Mouse (Mus musculus) limb, embryonic 12.5 days (tissue): ENCODE data around the gene Olfr26. TPM values are rescaled to one million over a fixed set of nuclear protein-coding genes. Genes with fewer than 3 reads are reported as not detected.
"Not testable (repeated sequence)": the region's sequence is repeated elsewhere in the genome, so short reads cannot be mapped to it uniquely, and the experiment has no call there.

Source experiments
- ATAC-seq: fragments of 200-750 bp; cut with Nextera tagmentation; 2 replicates; pipeline ENCODE4 v1.8.0; 2017; ENCODE audit warnings: low read depth, moderate TSS enrichment; ENCODE audit not compliant: insufficient number of reproducible peaks, insufficient read depth, low FRiP score, low TSS enrichment
- H3K27ac ChIP-seq: fragments of 300-500 bp; sonication (generic); 2 replicates; pipeline ENCODE4 v1.5.1; 2016; ENCODE audit warnings: mild to moderate bottlenecking, moderate library complexity
- H3K27me3 ChIP-seq: fragments of 300-500 bp; sonication (generic); 2 replicates; pipeline ENCODE4 v1.6.1; 2016; ENCODE audit warnings: mild to moderate bottlenecking, moderate library complexity
- H3K36me3 ChIP-seq: fragments of 300-500 bp; sonication (generic); 2 replicates; pipeline ENCODE4 v1.6.1; 2016; ENCODE audit warnings: mild to moderate bottlenecking, moderate library complexity
- H3K4me1 ChIP-seq: fragments of 300-500 bp; sonication (generic); replicated peaks from 2 replicates; pipeline ENCODE4 v1.6.1; 2016
- H3K4me2 ChIP-seq: fragments of 300-500 bp; sonication (generic); 2 replicates; pipeline ENCODE4 v1.6.1; 2016; ENCODE audit warnings: mild to moderate bottlenecking, moderate library complexity
- H3K4me3 ChIP-seq: fragments of 300-500 bp; sonication (generic); replicated peaks from 2 replicates; pipeline ENCODE4 v1.5.1; 2016; ENCODE audit warnings: mild to moderate bottlenecking
- H3K9ac ChIP-seq: fragments of 300-500 bp; sonication (generic); replicated peaks from 2 replicates; pipeline ENCODE4 v1.6.1; 2016; ENCODE audit warnings: mild to moderate bottlenecking, moderate library complexity
- H3K9me3 ChIP-seq: fragments of 300-500 bp; sonication (generic); 2 replicates; pipeline ENCODE4 v1.6.1; 2016; ENCODE audit warnings: mild to moderate bottlenecking, moderate library complexity
- WGBS: fragments of 180-500 bp; shearing (Covaris S2); methylation state at CpG from one replicate; pipeline ENCODE4 v1.1.7; 2016; 5-methylcytosine and 5-hydroxymethylcytosine counted together
- polyA plus RNA-seq: library from polyadenylated mRNA; unstranded; fragments of >200 nt; fragmentation: Nextera tagmentation; extraction: Ambion mirVana; gene quantifications from 2 replicates; pipeline ENCODE4 v1.2.1, GENCODE M21; 2016

Gene Olfr26
- polyA plus RNA-seq: not detected in 2 replicates

GRCm38 (mm10) chr9:38854760-38855159 is at the start of gene Olfr26:
Olfr26 (plus strand) TSS chr9:38855060.
- no peaks in the 10 kb centered on the region for H3K4me1 ChIP-seq
- no peaks in the 10 kb centered on the region for H3K36me3 ChIP-seq
- no peaks in the 10 kb centered on the region for H3K9me3 ChIP-seq
- no peak within 1 kb of the TSS for H3K4me2 ChIP-seq
- H3K27ac ChIP-seq: no peak within 1 kb of the TSS
- H3K27me3 ChIP-seq: no peaks in the 10 kb centered on the region
- H3K4me3 ChIP-seq: no peak within 1 kb of the TSS
- H3K9ac ChIP-seq: no peak within 1 kb of the TSS
- no peak for ATAC-seq

GRCm38 (mm10) chr9:38805696-38806095 is 49.2 kb upstream of the Olfr26 start:
- no peaks in the 10 kb centered on the region for H3K9me3 ChIP-seq
- no peaks in the 10 kb centered on the region for H3K27me3 ChIP-seq
- H3K4me1 ChIP-seq: no peaks in the 10 kb centered on the region
- H3K36me3 ChIP-seq: no peaks in the 10 kb centered on the region
- no peak for ATAC-seq
- H3K4me2 ChIP-seq: no peak overlapping the region
- H3K4me3 ChIP-seq: no peak overlapping the region
- H3K27ac ChIP-seq: no peak overlapping the region
- no peak overlapping the region for H3K9ac ChIP-seq

GRCm38 (mm10) chr9:38814314-38814713 is 40.5 kb upstream of the Olfr26 start, which contains the start of gene Olfr922:
Olfr922 (plus strand) TSS chr9:38814614.
- Histone ChIP-seq H3K36me3 (no peaks in the 10 kb centered on the region), H3K27ac (no peak within 1 kb of the TSS), H3K4me2 (no peak within 1 kb of the TSS), H3K9me3 (no peaks in the 10 kb centered on the region), H3K4me3 (no peak within 1 kb of the TSS), H3K9ac (no peak within 1 kb of the TSS), H3K27me3 (no peaks in the 10 kb centered on the region), H3K4me1 (no peaks in the 10 kb centered on the region)
- no peak for ATAC-seq
- 80% methylated on average over 2 of the region's 2 CpGs for WGBS

- no peaks in the 10 kb centered on the region for H3K36me3 ChIP-seq
- no peak overlapping the region for H3K4me2 ChIP-seq
- H3K9me3 ChIP-seq: no peaks in the 10 kb centered on the region
- ATAC-seq: no peak
- no peaks in the 10 kb centered on the region for H3K27me3 ChIP-seq
- H3K4me3 ChIP-seq: no peak overlapping the region
- H3K27ac ChIP-seq: no peak overlapping the region
- WGBS: 87% methylated on average over 1 of the region's 1 CpGs
- no peak overlapping the region for H3K9ac ChIP-seq
- H3K4me1 ChIP-seq: no peaks in the 10 kb centered on the region
Observed at GRCm38 (mm10) chr9:38815458-38815986, 39.3 kb upstream of the Olfr26 start.

- Histone ChIP-seq H3K4me1 (no peaks in the 10 kb centered on the region), H3K4me3 (no peak within 1 kb of the TSS), H3K9me3 (no peaks in the 10 kb centered on the region), H3K27me3 (no peaks in the 10 kb centered on the region), H3K36me3 (no peaks in the 10 kb centered on the region), H3K9ac (no peak within 1 kb of the TSS), H3K4me2 (no peak within 1 kb of the TSS), H3K27ac (no peak within 1 kb of the TSS)
- WGBS: 90% methylated on average over 1 of the region's 1 CpGs
- ATAC-seq: no peak
Observed at GRCm38 (mm10) chr9:38826245-38826644, 28.6 kb upstream of the Olfr26 start, which contains the start of gene Olfr923. Olfr923 (plus strand) TSS chr9:38826545.

GRCm38 (mm10) chr9:38833027-38833426 is 21.8 kb upstream of the Olfr26 start:
- no peak overlapping the region for H3K4me3 ChIP-seq
- no peak for ATAC-seq
- WGBS: 79% methylated on average over 2 of the region's 2 CpGs
- H3K4me1 ChIP-seq: no peaks in the 10 kb centered on the region
- no peak overlapping the region for H3K9ac ChIP-seq
- no peaks in the 10 kb centered on the region for H3K9me3 ChIP-seq
- no peaks in the 10 kb centered on the region for H3K27me3 ChIP-seq
- H3K4me2 ChIP-seq: no peak overlapping the region
- H3K36me3 ChIP-seq: no peaks in the 10 kb centered on the region
- H3K27ac ChIP-seq: no peak overlapping the region

GRCm38 (mm10) chr9:38844149-38844548 is 10.7 kb upstream of the Olfr26 start, which contains the start of gene Olfr924:
Olfr924 (plus strand) TSS chr9:38844449.
- no peaks in the 10 kb centered on the region for H3K9me3 ChIP-seq
- no peak within 1 kb of the TSS for H3K9ac ChIP-seq
- no peak within 1 kb of the TSS for H3K4me2 ChIP-seq
- no peaks in the 10 kb centered on the region for H3K27me3 ChIP-seq
- H3K36me3 ChIP-seq: no peaks in the 10 kb centered on the region
- no peak within 1 kb of the TSS for H3K4me3 ChIP-seq
- H3K27ac ChIP-seq: no peak within 1 kb of the TSS
- 86% methylated on average over 1 of the region's 1 CpGs for WGBS
- ATAC-seq: no peak
- no peaks in the 10 kb centered on the region for H3K4me1 ChIP-seq

GRCm38 (mm10) chr9:38874880-38875279 is 20.0 kb downstream of the Olfr26 start:
- not testable (repeated sequence) for H3K27me3 ChIP-seq, ATAC-seq, H3K4me3 ChIP-seq, H3K4me1 ChIP-seq, H3K9ac ChIP-seq, H3K4me2 ChIP-seq, H3K36me3 ChIP-seq, H3K9me3 ChIP-seq, H3K27ac ChIP-seq
- 52% methylated on average over 2 of the region's 2 CpGs for WGBS

- peaks cover 8% of the 10 kb centered on the region; the same call in 1 of the 2 replicates for H3K9me3 ChIP-seq
- no peak within 1 kb of the TSS for H3K4me2 ChIP-seq
- no peak within 1 kb of the TSS for H3K9ac ChIP-seq
- no peak within 1 kb of the TSS for H3K27ac ChIP-seq
- no peak within 1 kb of the TSS for H3K4me3 ChIP-seq
- no peaks in the 10 kb centered on the region for H3K27me3 ChIP-seq
- WGBS: 89% methylated on average over 2 of the region's 2 CpGs
- ATAC-seq: no peak
- no peaks in the 10 kb centered on the region for H3K36me3 ChIP-seq
- no peaks in the 10 kb centered on the region for H3K4me1 ChIP-seq
Observed at GRCm38 (mm10) chr9:38876826-38877225, 22.0 kb downstream of the Olfr26 start, which contains the start of gene Olfr926. Olfr926 (plus strand) TSS chr9:38877126.

Other genes starting within 250 kb of the Olfr26 start
- not detected in 2 replicates for gene Olfr914, start 250.0 kb upstream of the Olfr26 start, polyA plus RNA-seq
- gene Olfr916, start 195.2 kb upstream of the Olfr26 start, polyA plus RNA-seq: not detected in 2 replicates
- not detected in 2 replicates for gene Olfr917, start 189.2 kb upstream of the Olfr26 start, polyA plus RNA-seq
- gene Olfr918, start 180.5 kb upstream of the Olfr26 start, polyA plus RNA-seq: not detected in 2 replicates
- not detected in 2 replicates for gene Olfr919, start 151.4 kb upstream of the Olfr26 start, polyA plus RNA-seq
- 14.2 and 15.9 TPM in 2 replicates for gene Vwa5a, start 136.8 kb upstream of the Olfr26 start, polyA plus RNA-seq
- not detected in 2 replicates for gene Olfr920, start 102.8 kb upstream of the Olfr26 start, polyA plus RNA-seq
- not detected in 2 replicates for gene Olfr921, start 82.0 kb upstream of the Olfr26 start, polyA plus RNA-seq
- not detected in 2 replicates for gene Olfr922, start 40.4 kb upstream of the Olfr26 start, polyA plus RNA-seq
- not detected in 2 replicates for gene Olfr923, start 28.5 kb upstream of the Olfr26 start, polyA plus RNA-seq
- not detected in 2 replicates for gene Olfr924, start 10.6 kb upstream of the Olfr26 start, polyA plus RNA-seq
- not detected in 2 replicates for gene Olfr926, start 22.1 kb downstream of the Olfr26 start, polyA plus RNA-seq
- not detected in 2 replicates for gene Olfr930, start 74.7 kb downstream of the Olfr26 start, polyA plus RNA-seq
- not detected in 2 replicates for gene Olfr933, start 117.3 kb downstream of the Olfr26 start, polyA plus RNA-seq
- not detected in 2 replicates for gene Olfr934, start 133.3 kb downstream of the Olfr26 start, polyA plus RNA-seq
- gene Olfr935, start 144.6 kb downstream of the Olfr26 start, polyA plus RNA-seq: not detected in 2 replicates
- gene Olfr146, start 168.3 kb downstream of the Olfr26 start, polyA plus RNA-seq: not detected in 2 replicates
- gene Olfr937, start 209.9 kb downstream of the Olfr26 start, polyA plus RNA-seq: not detected in 2 replicates
- gene Olfr938, start 223.8 kb downstream of the Olfr26 start, polyA plus RNA-seq: not detected in 2 replicates